Mouse (Mus musculus) megakaryocyte, embryonic 14.5 days (primary cell): ENCODE measurements around the gene Frem2.

Experiments used
- FLI1 ChIP-seq: IDR thresholded peaks from 2 replicates; pipeline ENCODE4 v1.6.1; 2012; ENCODE audit warnings: low read length, inconsistent platforms, mixed read lengths
- GATA1 ChIP-seq: IDR thresholded peaks from 3 replicates; pipeline ENCODE4 v1.6.1; 2012; ENCODE audit warnings: mixed read lengths, low read length, inconsistent platforms, borderline replicate concordance

GRCm38 (mm10) chr3:53564521-53564920 lies 92.6 kb downstream of the Frem2 start:
- TF ChIP-seq GATA1 (no peak), FLI1 (no peak)
